Mouse (Mus musculus) ovary, adult 18-20 months (tissue): ENCODE data around the gene Polr1a.

Source experiments
- DNase-seq: peaks from one replicate; pipeline ENCODE4 v3.0.0; 2022; ENCODE audit warnings: low spot score, mixed read lengths

Polr1a gene

DNA sequence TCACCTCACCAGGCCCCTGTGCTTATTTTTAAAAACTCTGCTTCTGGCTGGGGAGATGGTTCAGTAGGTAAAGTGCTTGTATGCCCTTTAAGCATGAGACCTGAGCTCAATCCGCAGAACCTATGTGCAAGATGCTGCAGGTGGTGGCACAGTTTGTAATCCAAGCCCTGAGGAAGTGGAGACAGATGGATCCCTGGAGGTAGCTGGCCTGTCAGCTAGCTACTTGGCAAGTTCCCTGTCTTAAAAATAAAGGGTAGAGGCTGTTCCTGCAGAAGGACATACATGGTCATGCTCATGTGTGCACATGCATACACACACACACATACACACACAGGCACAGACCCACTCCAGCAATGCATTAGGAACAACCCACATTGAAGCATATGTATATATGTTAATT, 88.4 kb downstream of the Polr1a start:
- no peak for DNase-seq

DNA sequence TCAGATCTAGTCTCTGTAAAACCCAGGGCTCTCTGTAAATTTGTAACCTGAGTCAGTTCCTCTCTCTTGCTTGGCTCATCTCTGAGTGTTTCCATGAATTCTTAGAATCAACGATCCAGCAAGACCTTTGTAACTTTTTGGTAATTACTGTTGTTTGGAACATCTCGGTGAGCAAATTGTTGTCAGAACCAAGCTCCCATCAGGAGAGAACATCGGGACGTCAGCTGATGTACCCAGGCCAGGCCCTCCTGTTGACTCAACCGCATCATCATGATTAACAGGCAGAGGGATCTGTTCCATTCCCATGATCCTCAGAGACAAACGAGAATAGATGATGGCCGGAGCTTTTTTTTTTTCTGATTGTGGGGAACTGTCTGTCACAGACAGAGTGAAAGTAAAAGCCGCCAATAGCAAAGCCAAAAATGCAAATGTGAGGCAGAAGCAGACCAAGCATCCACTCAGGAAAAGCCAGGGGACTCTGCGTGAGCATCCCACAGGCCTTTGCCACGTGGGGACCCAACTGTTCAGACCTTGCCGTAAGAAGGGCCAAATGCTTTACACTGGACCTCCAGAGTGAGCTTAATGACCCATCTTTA, 91.2 kb downstream of the Polr1a start:
- DNase-seq: no peak

DNA sequence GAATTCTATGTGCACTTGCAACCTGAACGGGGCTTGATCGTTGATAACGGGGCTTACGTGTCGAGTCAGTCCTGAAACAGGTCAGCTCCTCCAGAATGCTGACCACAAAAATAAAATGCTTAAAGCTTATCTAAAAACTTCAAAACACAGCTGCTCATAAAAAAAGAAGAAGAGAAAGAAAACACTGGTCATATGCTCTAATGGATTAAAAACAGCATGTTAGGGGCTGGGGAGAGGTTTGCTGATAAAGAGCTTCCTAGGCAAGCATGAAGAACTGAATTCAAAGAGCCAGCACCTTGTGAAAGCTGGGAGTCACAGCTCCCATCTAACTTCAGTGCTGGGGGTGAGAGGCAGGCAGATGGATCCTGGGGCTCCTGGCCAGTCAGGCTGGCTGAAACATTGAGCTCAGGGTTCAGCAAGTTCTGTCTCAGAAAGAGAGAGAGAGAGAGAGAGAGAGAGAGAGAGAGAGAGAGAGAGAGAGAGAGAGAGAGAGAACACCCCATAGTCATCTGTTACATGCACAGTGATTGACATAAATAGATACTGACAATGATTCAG, 92.4 kb downstream of the Polr1a start:
- no peak for DNase-seq

DNA sequence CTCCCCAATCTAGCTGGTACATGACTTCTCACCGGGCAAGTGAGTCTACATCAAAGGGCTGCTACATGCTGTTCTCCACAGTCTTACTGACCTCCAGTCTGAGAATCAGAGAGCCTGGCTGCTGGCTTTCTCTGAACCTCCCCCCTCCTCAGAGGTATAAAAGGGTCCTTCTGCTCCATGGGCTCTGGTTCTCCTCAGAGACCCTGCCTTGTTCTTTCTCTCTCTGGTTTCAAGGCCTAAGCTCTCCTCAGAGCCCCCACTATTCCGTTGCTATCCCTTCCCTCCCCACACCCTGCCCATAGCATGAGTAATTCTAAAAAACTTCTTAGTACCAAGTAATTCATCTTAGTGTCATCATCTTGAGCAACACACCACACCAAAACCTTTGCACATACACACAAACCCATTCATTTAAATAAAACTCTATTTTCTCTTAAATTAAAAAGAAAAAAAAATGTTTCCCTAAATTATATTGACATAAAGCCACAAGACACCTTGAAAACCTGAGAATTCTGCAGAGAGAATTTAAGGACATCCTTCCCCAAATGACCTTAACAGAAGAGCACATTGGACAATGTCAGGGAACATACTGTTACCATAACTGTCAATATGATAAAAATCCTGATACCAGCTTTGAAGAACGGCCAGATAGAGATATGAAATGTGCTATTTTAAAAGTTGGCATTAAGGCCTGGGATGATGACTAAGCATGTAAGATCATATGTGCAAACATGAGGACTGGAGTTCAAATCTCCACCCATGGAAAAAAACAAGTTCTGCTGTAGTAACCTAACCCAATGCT, 98.8 kb downstream of the Polr1a start:
- DNase-seq: no peak

DNA sequence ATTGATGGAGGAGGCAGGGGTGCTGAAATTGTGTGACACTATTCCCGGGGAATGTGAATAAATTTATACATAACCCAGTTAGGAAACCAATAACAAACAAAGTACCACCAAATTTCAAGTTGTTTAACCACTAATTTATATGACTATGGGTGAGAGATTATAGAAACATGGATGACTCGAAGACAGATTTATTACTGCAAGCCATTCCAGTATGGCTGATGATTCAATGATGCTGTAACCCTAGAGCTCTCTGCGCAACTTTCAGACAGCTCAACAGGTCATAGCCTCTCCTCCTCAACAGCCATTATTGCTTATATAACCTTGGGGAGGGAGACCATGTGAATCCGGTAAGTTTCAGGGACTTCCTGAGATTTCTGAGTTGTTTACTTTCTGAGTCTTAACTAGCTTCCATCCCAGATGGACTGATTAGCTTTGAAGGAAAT, 99.4 kb downstream of the Polr1a start:
- DNase-seq: no peak

DNA sequence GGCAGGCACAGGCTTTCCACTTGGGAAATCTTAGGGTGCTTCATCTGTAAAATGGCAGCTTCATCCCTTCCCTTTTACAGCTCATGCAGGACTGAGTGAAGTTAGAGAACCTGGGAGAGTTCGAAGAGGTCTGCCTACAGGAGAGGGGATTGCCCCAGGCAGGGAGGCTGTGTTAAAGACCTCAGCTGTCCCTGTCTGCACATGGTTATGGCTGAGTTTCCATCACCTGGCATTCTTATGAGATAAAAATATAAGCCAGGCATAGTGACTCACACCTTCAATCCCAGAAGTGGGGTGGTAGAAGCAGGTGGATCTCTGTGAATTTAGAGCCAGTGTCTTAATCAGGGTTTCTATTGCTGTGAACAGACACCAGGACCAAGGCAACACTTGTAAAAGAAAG, 100.6 kb downstream of the Polr1a start:
- DNase-seq: no peak

DNA sequence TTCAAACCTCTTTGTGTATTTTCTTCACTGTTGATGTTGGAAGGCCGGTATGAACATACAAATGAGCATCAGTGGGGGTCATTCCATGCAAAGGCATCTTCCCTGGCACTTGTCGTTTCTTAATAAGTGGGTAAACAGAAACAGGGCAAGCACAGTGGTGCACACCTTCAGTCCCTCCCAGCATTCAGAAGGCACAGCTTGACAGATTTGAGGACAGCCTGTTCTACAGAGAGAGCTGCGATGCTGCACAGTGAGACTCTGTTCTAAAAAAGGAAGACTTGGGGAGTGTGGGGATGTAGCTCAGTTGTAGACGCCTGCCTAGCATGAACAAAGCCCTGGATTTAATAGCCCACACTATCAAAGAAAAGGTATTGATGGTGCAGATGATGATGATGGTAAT, 105.2 kb downstream of the Polr1a start:
- no peak for DNase-seq

DNA sequence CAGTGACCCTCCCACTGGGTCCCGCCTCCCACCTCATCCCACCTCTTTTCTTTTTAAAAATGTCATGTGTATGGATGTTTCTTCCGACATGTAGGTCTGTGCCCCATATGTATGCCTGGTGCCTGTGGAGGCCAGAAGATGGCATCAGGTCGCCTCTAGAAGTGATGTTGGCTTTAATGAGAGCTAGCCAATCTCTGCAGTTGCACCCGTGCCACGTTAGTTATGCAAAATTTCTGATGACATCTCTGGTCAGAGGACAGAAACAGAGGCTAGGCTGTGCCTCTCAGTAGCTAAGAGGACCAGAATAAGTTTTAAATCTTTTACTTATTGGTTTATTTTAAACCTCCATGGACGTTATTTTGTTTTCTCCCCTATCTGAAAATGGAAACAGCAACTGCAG, 109.2 kb downstream of the Polr1a start:
- no peak for DNase-seq

DNA sequence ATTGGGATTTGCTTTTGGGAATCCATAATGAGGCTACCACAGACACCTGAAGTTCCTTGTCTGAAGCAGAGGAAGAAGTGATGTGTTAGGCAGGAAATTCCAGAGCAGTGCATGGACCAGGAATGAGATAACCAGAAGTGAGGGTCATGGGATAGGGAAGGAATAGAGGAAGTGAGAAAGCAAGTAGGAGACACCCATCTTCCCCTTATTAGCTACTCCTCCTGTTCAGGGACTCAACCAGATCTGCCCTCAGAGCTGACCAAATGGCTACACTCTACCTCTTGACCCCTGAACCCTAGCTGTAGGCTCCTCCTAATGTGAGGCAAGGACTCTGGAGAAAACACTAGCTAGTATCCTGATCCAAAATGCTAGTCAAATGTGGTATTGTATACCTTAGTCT, 116.6 kb downstream of the Polr1a start:
- DNase-seq: no peak

DNA sequence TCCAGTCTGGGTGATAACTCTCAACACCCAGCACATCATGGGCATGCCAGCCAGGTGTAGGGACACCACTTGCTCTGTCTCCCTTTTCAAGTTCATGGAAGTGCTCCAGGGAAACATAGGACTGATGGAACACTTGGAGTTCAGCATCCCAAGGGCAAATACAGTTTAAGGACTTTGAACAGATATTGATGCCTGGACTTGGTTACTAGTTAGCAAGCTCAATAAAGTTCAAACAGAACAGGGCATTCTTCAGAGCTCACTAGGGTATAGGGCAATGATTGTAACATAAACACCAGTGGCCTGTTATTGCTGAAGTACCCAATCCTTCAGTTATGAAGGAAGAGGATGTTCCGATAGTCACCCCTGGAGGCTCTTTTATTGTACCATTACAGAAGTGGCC, 119.2 kb downstream of the Polr1a start:
- no peak for DNase-seq

DNA sequence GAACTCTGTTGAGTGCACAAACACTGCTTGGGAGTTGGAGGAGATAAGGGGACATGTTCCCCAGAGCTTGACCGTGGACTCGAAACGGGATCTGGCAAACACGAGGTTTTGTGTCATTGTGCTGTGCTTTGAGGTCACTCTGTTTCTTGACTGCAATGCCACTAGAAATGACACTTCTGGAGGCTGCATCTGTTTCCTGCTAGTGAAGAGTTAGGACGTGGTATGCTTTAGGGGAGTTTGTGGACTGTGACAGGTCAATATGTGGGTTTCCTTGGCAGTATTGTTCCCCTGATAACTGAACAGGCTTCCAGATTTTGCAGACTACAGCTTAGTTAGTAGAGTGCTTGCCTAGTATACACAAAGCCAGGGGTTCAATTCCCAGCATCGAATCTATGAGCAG, 120.8 kb downstream of the Polr1a start:
- DNase-seq: no peak
